Mouse (Mus musculus): ENCODE results near the gene Cnnm2. TPM values are rescaled to one million over a fixed set of nuclear protein-coding genes. Genes with fewer than 3 reads are reported as not detected.

Cnnm2 gene
- polyA plus RNA-seq, 1 experiment from 2014 or later = 2.1 TPM

GRCm38 (mm10) chr19:46893484-46893883 lies 132.1 kb downstream of the Cnnm2 start:
- ATAC-seq = no peak
- 81% methylated on average over 7 of the region's 7 CpGs for WGBS
- H3K36me3 ChIP-seq (ENCODE audit: control insufficient read depth, insufficient read depth, low read length) = peaks cover 18% of the 10 kb centered on the region

GRCm38 (mm10) chr19:46897135-46897534 lies 135.7 kb downstream of the Cnnm2 start:
- 82% methylated on average over 3 of the region's 3 CpGs for WGBS
- no peaks in the 10 kb centered on the region for H3K27me3 ChIP-seq (replicated peaks; ENCODE audit: control insufficient read depth, insufficient read depth, low read length)
- H3K36me3 ChIP-seq (ENCODE audit: control insufficient read depth, insufficient read depth, low read length) = peaks cover 13% of the 10 kb centered on the region
- H3K27ac ChIP-seq (ENCODE audit: low read length) = no peak overlapping the region
- H3K9me3 ChIP-seq (ENCODE audit: control insufficient read depth, low read length) = peaks cover 5% of the 10 kb centered on the region; the same call in 1 of the 2 replicates
- H3K4me3 ChIP-seq (ENCODE audit: low read length) = no peak overlapping the region
- H3K4me1 ChIP-seq (ENCODE audit: control insufficient read depth, insufficient read depth, low read length) = no peaks in the 10 kb centered on the region
- no peak for ATAC-seq
- no peak overlapping the region for H3K9ac ChIP-seq (ENCODE audit: low read depth, low read length)
- H3K4me2 ChIP-seq (ENCODE audit: low read depth, low read length) = no peak overlapping the region

More at GRCm38 (mm10) chr19:46893484-46893883, 132.1 kb downstream of the Cnnm2 start:
- peaks cover 5% of the 10 kb centered on the region; the same call in 1 of the 2 replicates for H3K9me3 ChIP-seq (ENCODE audit: control insufficient read depth, low read length)
- no peak overlapping the region for H3K4me2 ChIP-seq (ENCODE audit: low read depth, low read length)
- no peaks in the 10 kb centered on the region for H3K4me1 ChIP-seq (ENCODE audit: control insufficient read depth, insufficient read depth, low read length)
- no peak overlapping the region for H3K9ac ChIP-seq (ENCODE audit: low read depth, low read length)
- no peaks in the 10 kb centered on the region for H3K27me3 ChIP-seq (replicated peaks; ENCODE audit: control insufficient read depth, insufficient read depth, low read length)
- H3K4me3 ChIP-seq (ENCODE audit: low read length) = no peak overlapping the region
- H3K27ac ChIP-seq (ENCODE audit: low read length) = no peak overlapping the region

GRCm38 (mm10) chr19:46898222-46898621 lies 136.8 kb downstream of the Cnnm2 start:
- Histone ChIP-seq H3K9ac (ENCODE audit: low read depth, low read length) (no peak overlapping the region), H3K9me3 (ENCODE audit: control insufficient read depth, low read length) (peaks cover 5% of the 10 kb centered on the region; the same call in 1 of the 2 replicates), H3K4me3 (ENCODE audit: low read length) (no peak overlapping the region), H3K36me3 (ENCODE audit: control insufficient read depth, insufficient read depth, low read length) (peaks cover 13% of the 10 kb centered on the region), H3K27me3 (replicated peaks; ENCODE audit: control insufficient read depth, insufficient read depth, low read length) (no peaks in the 10 kb centered on the region), H3K27ac (ENCODE audit: low read length) (no peak overlapping the region), H3K4me2 (ENCODE audit: low read depth, low read length) (no peak overlapping the region), H3K4me1 (ENCODE audit: control insufficient read depth, insufficient read depth, low read length) (no peaks in the 10 kb centered on the region)
- no peak for ATAC-seq
- 80% methylated on average over 5 of the region's 5 CpGs for WGBS

- no peak overlapping the region for H3K27ac ChIP-seq (ENCODE audit: low read length)
Observed at GRCm38 (mm10) chr19:46899306-46899705, 137.9 kb downstream of the Cnnm2 start.

GRCm38 (mm10) chr19:46899871-46900270 lies 138.5 kb downstream of the Cnnm2 start:
- Histone ChIP-seq H3K4me2 (ENCODE audit: low read depth, low read length) (no peak overlapping the region), H3K4me3 (ENCODE audit: low read length) (no peak overlapping the region), H3K36me3 (ENCODE audit: control insufficient read depth, insufficient read depth, low read length) (peaks cover 13% of the 10 kb centered on the region), H3K27me3 (replicated peaks; ENCODE audit: control insufficient read depth, insufficient read depth, low read length) (no peaks in the 10 kb centered on the region), H3K9me3 (ENCODE audit: control insufficient read depth, low read length) (peaks cover 5% of the 10 kb centered on the region; the same call in 1 of the 2 replicates), H3K27ac (ENCODE audit: low read length) (no peak overlapping the region), H3K4me1 (ENCODE audit: control insufficient read depth, insufficient read depth, low read length) (no peaks in the 10 kb centered on the region), H3K9ac (ENCODE audit: low read depth, low read length) (no peak overlapping the region)
- 71% methylated on average over 5 of the region's 5 CpGs for WGBS
- no peak for ATAC-seq

More at GRCm38 (mm10) chr19:46899306-46899705, 137.9 kb downstream of the Cnnm2 start:
- no peaks in the 10 kb centered on the region for H3K27me3 ChIP-seq (replicated peaks; ENCODE audit: control insufficient read depth, insufficient read depth, low read length)
- peaks cover 13% of the 10 kb centered on the region for H3K36me3 ChIP-seq (ENCODE audit: control insufficient read depth, insufficient read depth, low read length)
- WGBS = 58% methylated on average over 5 of the region's 5 CpGs
- H3K4me3 ChIP-seq (ENCODE audit: low read length) = no peak overlapping the region
- H3K9me3 ChIP-seq (ENCODE audit: control insufficient read depth, low read length) = peaks cover 5% of the 10 kb centered on the region; the same call in 1 of the 2 replicates
- ATAC-seq = no peak
- no peak overlapping the region for H3K4me2 ChIP-seq (ENCODE audit: low read depth, low read length)
- H3K4me1 ChIP-seq (ENCODE audit: control insufficient read depth, insufficient read depth, low read length) = no peaks in the 10 kb centered on the region
- no peak overlapping the region for H3K9ac ChIP-seq (ENCODE audit: low read depth, low read length)

DNA sequence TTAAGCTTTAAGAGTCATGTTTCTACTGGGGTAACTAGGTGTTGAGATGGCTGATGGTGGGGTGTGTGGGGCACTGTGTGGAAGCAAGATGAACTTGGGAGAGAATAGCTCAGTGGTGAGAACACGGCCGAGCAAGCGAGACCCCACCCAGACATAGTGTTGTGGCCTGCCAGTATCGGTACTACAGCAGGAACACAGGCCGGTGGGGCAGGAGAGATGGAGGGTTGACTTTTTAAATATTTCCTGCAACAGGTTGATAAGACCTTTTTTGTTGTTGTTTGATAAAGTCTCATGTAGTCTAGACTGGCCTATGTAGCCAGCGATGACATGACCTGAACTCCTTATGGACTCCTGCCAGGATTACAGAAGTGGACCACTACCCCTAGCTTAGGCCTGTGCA lies 139.4 kb downstream of the Cnnm2 start:
- H3K9me3 ChIP-seq (ENCODE audit: control insufficient read depth, low read length) = peaks cover 5% of the 10 kb centered on the region; the same call in 1 of the 2 replicates
- H3K36me3 ChIP-seq (ENCODE audit: control insufficient read depth, insufficient read depth, low read length) = peaks cover 13% of the 10 kb centered on the region
- no peak overlapping the region for H3K4me3 ChIP-seq (ENCODE audit: low read length)
- H3K27ac ChIP-seq (ENCODE audit: low read length) = no peak overlapping the region
- H3K4me2 ChIP-seq (ENCODE audit: low read depth, low read length) = no peak overlapping the region
- no peak for ATAC-seq
- WGBS = 94% methylated on average over 6 of the region's 6 CpGs
- H3K27me3 ChIP-seq (replicated peaks; ENCODE audit: control insufficient read depth, insufficient read depth, low read length) = no peaks in the 10 kb centered on the region
- H3K4me1 ChIP-seq (ENCODE audit: control insufficient read depth, insufficient read depth, low read length) = no peaks in the 10 kb centered on the region
- no peak overlapping the region for H3K9ac ChIP-seq (ENCODE audit: low read depth, low read length)

DNA sequence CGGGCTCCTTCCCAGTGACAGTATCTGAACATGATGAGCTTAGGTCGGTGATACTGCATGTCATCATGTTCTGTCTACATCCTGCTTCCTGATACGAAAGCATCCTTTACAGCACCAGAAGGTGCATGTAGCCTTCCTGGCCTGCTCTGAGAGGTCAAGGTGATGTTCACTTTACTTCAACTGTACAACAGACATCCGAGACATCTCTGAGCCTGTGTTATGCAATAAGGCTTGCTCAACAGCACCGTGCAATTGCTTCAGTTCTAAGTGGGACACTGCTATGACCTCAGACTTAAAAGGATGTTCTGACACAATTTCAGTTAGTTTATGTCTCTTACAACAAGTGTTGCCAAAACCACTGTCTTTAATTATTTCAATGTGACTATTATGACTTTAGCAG lies 139.9 kb downstream of the Cnnm2 start:
- Histone ChIP-seq H3K4me1 (ENCODE audit: control insufficient read depth, insufficient read depth, low read length) (no peaks in the 10 kb centered on the region), H3K27ac (ENCODE audit: low read length) (no peak overlapping the region), H3K4me2 (ENCODE audit: low read depth, low read length) (no peak overlapping the region), H3K36me3 (ENCODE audit: control insufficient read depth, insufficient read depth, low read length) (peaks cover 13% of the 10 kb centered on the region), H3K4me3 (ENCODE audit: low read length) (no peak overlapping the region), H3K27me3 (replicated peaks; ENCODE audit: control insufficient read depth, insufficient read depth, low read length) (no peaks in the 10 kb centered on the region), H3K9me3 (ENCODE audit: control insufficient read depth, low read length) (peaks cover 5% of the 10 kb centered on the region; the same call in 1 of the 2 replicates), H3K9ac (ENCODE audit: low read depth, low read length) (no peak overlapping the region)
- ATAC-seq = no peak
- WGBS = 87% methylated on average over 5 of the region's 5 CpGs

DNA sequence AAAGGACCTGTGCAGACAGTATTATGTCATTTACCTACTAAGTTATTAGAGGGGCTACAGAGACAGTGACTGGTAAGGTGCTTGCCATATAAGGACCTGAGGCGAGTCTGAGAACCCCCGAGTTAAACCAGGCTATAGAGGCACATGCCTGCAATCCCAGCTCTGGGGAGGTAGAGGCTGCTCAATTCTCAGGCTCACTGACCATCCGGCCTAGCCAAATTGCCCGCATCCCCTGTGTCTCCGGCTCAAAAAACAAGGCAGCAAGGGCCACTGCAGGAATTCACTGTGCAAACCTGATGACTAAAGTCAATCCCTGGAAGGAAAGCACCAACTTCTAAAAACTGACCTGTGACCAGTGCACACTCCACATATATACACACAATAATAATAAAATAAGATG lies 142.0 kb downstream of the Cnnm2 start:
- Histone ChIP-seq H3K4me2 (ENCODE audit: low read depth, low read length) (no peak overlapping the region), H3K36me3 (ENCODE audit: control insufficient read depth, insufficient read depth, low read length) (no peaks in the 10 kb centered on the region), H3K4me3 (ENCODE audit: low read length) (no peak overlapping the region), H3K27ac (ENCODE audit: low read length) (no peak overlapping the region), H3K4me1 (ENCODE audit: control insufficient read depth, insufficient read depth, low read length) (no peaks in the 10 kb centered on the region), H3K9me3 (ENCODE audit: control insufficient read depth, low read length) (no peaks in the 10 kb centered on the region), H3K27me3 (replicated peaks; ENCODE audit: control insufficient read depth, insufficient read depth, low read length) (no peaks in the 10 kb centered on the region), H3K9ac (ENCODE audit: low read depth, low read length) (no peak overlapping the region)
- no peak for ATAC-seq
- WGBS = 90% methylated on average over 5 of the region's 5 CpGs

DNA sequence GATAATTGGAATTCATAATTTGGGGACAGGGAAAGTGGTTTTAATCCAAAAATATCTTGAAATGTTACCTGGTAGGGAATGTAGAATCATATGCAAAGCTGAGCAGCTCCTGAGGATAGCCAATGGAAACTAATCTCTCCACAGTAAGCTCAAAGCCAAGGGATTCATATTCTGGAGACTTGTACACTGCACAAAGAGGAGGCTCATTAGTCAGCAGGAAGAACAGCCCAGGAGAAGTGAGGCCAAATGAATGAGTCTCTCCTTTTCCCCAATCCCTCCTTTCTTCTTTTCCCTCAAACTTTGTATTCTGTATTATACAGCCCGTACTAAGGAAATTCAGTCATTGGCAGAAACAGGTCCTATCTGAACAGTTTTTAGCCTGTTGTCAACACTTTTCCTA lies 143.5 kb downstream of the Cnnm2 start:
- H3K4me2 ChIP-seq (ENCODE audit: low read depth, low read length) = no peak overlapping the region
- WGBS = 93% methylated on average over 1 of the region's 1 CpGs
- no peaks in the 10 kb centered on the region for H3K9me3 ChIP-seq (ENCODE audit: control insufficient read depth, low read length)
- no peak overlapping the region for H3K4me3 ChIP-seq (ENCODE audit: low read length)
- H3K27ac ChIP-seq (ENCODE audit: low read length) = no peak overlapping the region
- H3K27me3 ChIP-seq (replicated peaks; ENCODE audit: control insufficient read depth, insufficient read depth, low read length) = no peaks in the 10 kb centered on the region
- no peaks in the 10 kb centered on the region for H3K36me3 ChIP-seq (ENCODE audit: control insufficient read depth, insufficient read depth, low read length)
- no peak overlapping the region for H3K9ac ChIP-seq (ENCODE audit: low read depth, low read length)
- 0 out of 2 replicates have a peak, but pooled peaks cover 5% of the 10 kb centered on the region for H3K4me1 ChIP-seq (ENCODE audit: control insufficient read depth, insufficient read depth, low read length)
- ATAC-seq = no peak

- H3K9ac ChIP-seq (ENCODE audit: low read depth, low read length) = no peak overlapping the region
- H3K4me3 ChIP-seq (ENCODE audit: low read length) = no peak overlapping the region
- H3K4me2 ChIP-seq (ENCODE audit: low read depth, low read length) = no peak overlapping the region
- no peaks in the 10 kb centered on the region for H3K27me3 ChIP-seq (replicated peaks; ENCODE audit: control insufficient read depth, insufficient read depth, low read length)
- no peak overlapping the region for H3K27ac ChIP-seq (ENCODE audit: low read length)
- no peak for ATAC-seq
- H3K9me3 ChIP-seq (ENCODE audit: control insufficient read depth, low read length) = no peaks in the 10 kb centered on the region
- 0 out of 2 replicates have a peak, but pooled peaks cover 5% of the 10 kb centered on the region for H3K4me1 ChIP-seq (ENCODE audit: control insufficient read depth, insufficient read depth, low read length)
- H3K36me3 ChIP-seq (ENCODE audit: control insufficient read depth, insufficient read depth, low read length) = no peaks in the 10 kb centered on the region
Observed at GRCm38 (mm10) chr19:46905383-46905782, 144.0 kb downstream of the Cnnm2 start.
